Mouse (Mus musculus): Measurements from ENCODE around the gene Gpc3. TPM values are rescaled to one million over a fixed set of nuclear protein-coding genes. Genes with fewer than 3 reads are reported as not detected.
"Not testable (repeated sequence)": the region's sequence is repeated elsewhere in the genome, so short reads cannot be mapped to it uniquely, and the experiment has no call there.

Gene Gpc3
- total RNA-seq, 2 experiments from 2014 or later, result 76.0 to 79.7 TPM

DNA sequence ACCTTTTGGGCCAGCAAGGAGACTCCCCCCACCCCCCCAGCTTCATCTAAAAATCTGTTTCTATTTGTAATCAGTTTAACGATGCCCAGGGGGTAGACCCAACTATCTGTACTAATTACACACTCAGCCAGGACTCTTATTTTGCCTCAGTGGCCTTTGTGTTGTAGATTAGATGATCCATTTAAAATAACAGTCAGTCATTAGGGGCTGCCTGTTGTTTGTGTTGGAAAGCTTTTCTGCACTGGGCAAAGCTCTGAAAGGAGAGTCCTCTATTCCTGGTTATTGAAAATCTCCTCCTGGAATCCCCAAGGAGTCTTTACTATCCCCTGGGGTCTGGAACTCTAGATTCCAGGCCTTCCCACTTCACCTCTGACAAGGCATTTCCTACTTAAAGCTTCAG, 336.2 kb downstream of the Gpc3 start:
- no peak for DNase-seq

DNA sequence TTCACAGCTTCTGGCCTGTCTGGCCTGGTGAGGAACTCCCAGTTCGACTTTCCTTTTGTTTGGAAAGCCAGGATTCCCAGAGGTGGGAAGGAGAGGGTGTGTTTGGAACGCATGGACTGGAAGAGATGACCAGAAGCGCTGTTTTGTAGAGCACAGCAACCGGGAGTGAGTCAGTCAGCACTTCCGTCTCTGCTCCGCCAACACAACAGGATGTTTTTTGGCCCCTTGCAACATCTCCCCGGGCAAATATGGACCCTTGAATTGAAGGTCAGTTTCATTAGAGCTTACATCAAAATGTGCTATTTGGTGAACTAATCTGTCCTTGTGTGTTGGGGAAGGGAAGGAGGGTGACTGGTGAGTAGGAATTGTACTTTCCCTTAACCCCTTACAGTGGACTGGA, 340.7 kb downstream of the Gpc3 start:
- DNase-seq, result no peak

DNA sequence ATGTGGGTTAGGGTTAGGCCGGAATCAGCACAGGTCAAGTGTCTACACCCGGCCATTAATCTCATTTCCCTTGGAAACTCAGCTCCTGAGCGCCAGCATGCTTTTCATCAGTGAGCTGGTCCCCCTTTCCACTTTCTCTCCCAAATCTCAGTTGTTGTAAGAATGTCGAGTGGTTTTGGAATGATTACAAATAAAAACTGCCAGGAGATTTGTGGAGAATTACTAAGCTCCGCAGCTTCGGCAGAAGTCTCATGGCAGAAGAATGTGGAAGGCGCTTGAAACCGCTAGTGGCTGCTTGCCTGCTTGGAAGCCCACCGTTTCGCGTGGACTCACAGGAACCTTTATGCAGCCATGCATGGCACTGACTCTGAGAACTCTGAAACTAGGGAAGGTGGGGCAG, 351.8 kb downstream of the Gpc3 start:
- DNase-seq, result peak; percentile 24

DNA sequence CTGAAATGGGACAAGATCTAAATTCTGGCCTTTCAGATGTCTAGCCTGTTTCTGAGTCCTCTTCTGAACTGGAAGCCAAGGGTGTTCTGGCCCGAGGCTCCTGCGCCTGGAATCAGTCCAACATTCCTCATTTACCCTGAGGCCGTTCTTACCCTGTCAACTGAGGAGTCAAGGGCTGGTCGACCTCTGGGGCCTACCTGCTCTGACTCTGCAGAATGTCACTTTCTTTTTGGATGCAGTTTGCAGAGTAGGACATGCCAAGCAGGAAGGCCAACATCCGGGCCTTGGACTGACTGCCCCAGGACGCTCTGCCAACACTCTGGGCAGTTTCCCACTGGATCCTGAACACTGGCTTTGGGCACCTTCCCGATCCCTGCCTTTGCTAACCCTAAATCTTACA, 352.2 kb downstream of the Gpc3 start:
- peak; percentile 22 for DNase-seq

DNA sequence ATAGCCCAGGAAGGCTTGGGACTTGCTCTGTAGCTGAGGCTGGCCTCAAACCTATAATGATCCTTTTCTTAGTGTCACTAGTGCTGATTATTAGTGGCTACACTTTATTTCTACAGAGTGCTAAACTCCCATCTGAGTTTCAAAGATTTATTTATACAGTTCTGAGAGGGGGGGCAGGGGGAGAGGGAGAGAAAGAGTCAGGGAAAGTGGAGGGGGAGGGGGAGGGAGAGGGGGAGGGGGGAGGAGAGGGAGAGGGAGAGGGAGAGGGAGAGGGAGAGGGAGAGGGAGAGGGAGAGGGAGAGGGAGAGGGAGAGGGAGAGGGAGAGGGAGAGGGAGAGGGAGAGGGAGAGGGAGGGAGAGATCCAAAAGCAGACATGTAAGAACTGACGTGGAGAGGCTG, 354.0 kb downstream of the Gpc3 start:
- DNase-seq, result not testable (repeated sequence)

DNA sequence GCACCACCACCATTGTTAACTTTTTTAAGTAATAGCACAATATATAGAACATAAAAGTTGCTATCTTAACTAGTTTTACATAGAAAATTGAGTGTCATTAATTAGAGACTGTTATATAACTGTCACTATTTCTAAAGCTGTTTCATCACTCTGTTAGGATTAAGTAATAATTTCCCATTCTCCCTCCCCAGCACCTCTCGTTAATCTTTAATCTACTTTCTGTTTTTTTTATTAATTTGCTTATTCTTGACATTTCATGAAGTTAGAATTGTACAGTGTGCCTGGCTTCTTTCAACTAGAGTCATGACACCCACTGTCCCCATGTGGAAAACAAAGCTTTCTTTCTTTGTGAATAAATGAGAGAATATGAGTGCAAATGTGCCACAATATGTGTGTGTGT, 359.2 kb downstream of the Gpc3 start:
- no peak for DNase-seq

DNA sequence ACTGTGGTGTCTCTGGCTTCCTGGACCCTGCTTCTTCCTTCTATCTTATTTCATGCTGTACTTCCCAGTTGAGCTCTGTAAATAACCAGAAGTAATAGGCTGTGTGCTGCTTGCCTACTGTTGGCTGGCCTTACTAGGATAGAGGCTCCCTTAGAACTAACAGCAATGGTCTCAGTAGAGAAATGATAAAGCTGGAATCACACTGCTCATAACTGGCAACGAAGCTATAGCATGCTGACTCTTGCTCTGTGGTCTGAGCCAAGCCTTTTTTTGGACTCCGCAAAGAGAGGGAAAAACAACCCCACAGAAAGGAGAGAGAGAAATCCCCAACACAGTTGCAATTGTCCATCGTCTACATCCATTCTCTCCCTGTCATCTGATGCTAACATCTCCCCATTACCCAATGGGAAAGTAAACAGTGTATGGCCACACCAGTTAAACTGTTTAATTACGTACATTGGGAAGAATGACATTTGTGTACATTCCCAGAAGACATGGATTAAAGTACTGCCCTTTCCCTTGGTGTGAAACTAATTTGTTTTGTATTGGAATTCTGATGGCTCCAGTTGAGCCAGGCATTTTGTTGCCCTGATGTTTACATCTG, 368.0 kb downstream of the Gpc3 start:
- no peak for DNase-seq

DNA sequence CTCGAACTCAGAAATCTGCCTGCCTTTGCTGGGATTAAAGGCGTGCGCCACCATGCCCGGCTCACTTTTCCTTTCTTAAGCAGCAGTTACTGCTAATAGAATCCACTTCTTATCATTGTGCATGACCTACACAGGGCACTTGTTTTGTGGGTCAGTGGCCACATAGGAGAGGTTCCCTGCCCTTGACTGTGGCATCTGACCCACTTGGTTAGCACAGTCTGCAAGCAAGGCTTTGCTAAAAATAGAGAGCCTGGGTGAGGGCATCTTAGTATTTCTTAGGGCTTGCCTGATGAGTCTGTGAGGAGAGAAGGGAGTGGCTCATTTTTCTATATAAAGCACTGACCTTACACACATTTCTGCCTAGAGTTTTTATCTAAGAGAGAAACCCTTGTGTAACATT, 376.3 kb downstream of the Gpc3 start:
- DNase-seq, result no peak

DNA sequence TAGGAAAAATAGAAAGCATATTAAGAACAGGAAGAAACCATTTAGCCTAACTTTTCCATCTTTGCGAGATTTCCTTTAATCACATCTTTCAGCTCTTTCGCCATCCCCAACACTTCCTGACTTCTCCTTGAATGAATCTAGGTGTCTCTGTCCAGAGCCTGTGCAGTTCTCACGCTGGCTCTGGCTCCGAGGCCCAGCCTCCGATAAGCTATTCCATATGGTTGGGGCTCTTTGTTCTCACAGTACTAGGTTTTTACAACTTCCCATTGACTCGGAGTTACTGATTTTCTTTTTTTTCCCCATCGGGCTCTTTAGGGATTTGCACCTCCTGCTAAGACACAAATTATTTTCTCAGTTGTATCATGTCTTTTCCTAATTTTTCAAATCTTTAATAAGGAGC, 381.8 kb downstream of the Gpc3 start:
- no peak for DNase-seq

DNA sequence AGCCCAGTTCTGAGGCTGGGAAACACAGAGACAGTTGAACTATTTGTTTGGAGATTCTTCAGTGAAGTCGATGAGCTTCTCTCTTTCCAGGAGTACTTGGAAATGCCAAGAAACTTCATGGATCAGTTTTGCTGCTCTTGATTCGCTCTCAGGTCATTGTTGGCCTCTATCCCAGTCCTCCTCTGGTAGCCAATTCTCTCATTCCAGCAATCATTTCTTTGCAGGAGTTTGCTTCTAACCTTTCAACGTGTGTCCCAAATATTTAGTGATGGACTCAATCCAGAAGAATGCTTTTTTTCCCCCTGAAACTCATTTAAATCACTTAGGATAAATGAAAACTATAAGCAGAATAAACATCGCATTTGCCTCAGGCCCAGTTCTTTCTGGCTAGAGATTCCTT, 383.0 kb downstream of the Gpc3 start:
- no peak for DNase-seq

Small RNA genes lying within 50 kb of the gene (microRNA-seq; reads per million reads assigned to microRNA genes)
- gene Mir6384, result 0 reads per million in 2 experiments
- gene Mir717, result 0 reads per million in 2 experiments

Other genes starting within 250 kb of the Gpc3 start
- under 1 TPM; 0.16 to 0.64 TPM for gene Ccdc160, start 177.2 kb upstream of the Gpc3 start, total RNA-seq (2021)